12 mouse cellular contexts compared by ENCODE assay signal in the genomic region with DNA sequence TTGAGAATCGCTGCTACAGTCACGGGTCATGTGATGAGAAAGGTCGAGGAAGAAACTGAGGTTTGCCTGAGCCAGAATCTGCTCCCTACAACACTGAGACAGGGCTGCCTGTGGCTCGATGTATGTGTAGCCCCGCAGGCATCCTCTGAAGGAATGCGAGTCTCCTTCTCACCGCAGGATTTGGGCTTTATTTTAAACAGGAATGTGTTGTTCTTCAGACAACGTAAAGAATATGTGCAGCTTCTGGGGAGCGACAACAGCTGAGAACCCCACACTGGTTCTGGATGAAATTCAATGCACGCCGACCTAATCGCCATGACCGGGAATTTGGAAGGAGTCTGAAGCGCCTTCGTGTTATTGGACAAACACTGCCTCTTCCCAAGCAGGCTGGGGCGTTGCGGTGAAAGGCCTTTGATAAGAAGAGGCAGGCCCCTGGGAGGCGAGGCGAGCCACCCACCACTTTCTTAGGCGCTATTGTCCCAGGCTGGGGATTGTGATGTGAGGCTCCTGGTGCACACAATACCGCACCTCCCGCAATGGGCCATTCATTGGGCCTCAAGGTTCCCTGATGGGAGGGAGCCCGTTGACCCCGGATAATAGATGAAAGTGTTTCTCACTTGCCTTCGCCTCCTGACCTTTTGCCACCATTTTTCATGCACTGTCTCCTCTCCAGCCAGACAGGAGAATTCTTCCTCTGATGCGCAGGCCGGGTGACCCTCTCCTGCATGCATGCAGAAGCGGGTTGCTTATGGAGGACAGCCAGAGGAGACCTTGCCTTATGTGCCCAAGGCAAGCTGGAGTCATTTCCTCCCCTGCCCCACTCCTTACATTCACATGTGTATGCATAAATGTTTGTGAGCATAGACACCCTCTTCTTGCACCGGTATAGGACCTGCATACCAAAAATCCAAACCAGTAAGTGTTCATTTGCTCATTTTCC.
A peak's percentile ranks its signal among the peaks of the same experiment; 100 is the strongest.
DNase-seq lines count a peak whose midpoint lies in the region; ATAC-seq and TF ChIP-seq lines count a peak whose summit lies in the region.
"Had no signal": no experiment of that assay in that cellular context is flagged by ENCODE, and none has a peak within 500 bp of the region (broad histone marks: within the 10 kb centered on the region; RNA-seq: fewer than 3 reads in every experiment).

No protein-coding gene starts in this region.

- peak overlapping the region; percentile 56 for H3K4me2 ChIP-seq in heart, embryonic 13.5 days
- H3K4me2 ChIP-seq in hindbrain, embryonic 14.5 days (replicated peaks), result peak overlapping the region; percentile 29
- H3K4me2 ChIP-seq in midbrain, postnatal 0 days (ENCODE audit: low read depth, low read length, poor library complexity, severe bottlenecking), result peak overlapping the region; percentile 12

- no peak overlapping the region for H3K27ac ChIP-seq in heart, embryonic 13.5 days (replicated peaks)
- no peak overlapping the region for H3K27ac ChIP-seq in hindbrain, embryonic 14.5 days
- H3K27ac ChIP-seq in midbrain, postnatal 0 days (ENCODE audit: low read depth, low read length), result no peak overlapping the region

- peak overlapping the region; percentile 16; the same call in 1 of the 2 replicates for H3K4me3 ChIP-seq in heart, embryonic 13.5 days
- no peak overlapping the region for H3K4me3 ChIP-seq in hindbrain, embryonic 14.5 days (replicated peaks; ENCODE audit: low read length)
- no peak overlapping the region for H3K4me3 ChIP-seq in midbrain, postnatal 0 days (ENCODE audit: low read depth, low read length)
- H3K4me3 ChIP-seq: myocyte had no signal

- H3K9ac ChIP-seq in heart, embryonic 13.5 days, result no peak overlapping the region
- H3K9ac ChIP-seq in hindbrain, embryonic 14.5 days, result peak overlapping the region; percentile 44; the same call in 1 of the 2 replicates
- no peak overlapping the region for H3K9ac ChIP-seq in midbrain, postnatal 0 days (replicated peaks; ENCODE audit: low read length, poor library complexity, severe bottlenecking)

- intact Hi-C loops in heart, postnatal 25 days (cut with DNase I), result no loop called here

- 20% methylated on average over 29 of the region's 29 CpGs for WGBS in heart, embryonic 13.5 days
- 4% methylated on average over 29 of the region's 29 CpGs for WGBS in hindbrain, embryonic 14.5 days
- 14% methylated on average over 29 of the region's 29 CpGs for WGBS in midbrain, postnatal 0 days

- no peak for DNase-seq in heart, postnatal 25 days (ENCODE audit: low spot score)
- peak; percentile 83 for DNase-seq in embryo, embryonic 9.5 days (ENCODE audit: extremely low spot score)
- DNase-seq in hindbrain, embryonic 14.5 days (ENCODE audit: low spot score), result peak; percentile 51
- no peak for DNase-seq in midbrain, postnatal 0 days (ENCODE audit: low spot score)
- no peak for DNase-seq in gastrocnemius, adult 18-20 months (ENCODE audit: low spot score)
- DNase-seq in kidney, adult 9 months, result no peak
- DNase-seq: cerebellum, postnatal 36 days; heart, postnatal 4 days; left cerebral cortex, postnatal 4 days had no signal

- no peak for ATAC-seq in heart, embryonic 13.5 days (ENCODE audit: extremely low read depth, insufficient number of reproducible peaks, low FRiP score, low TSS enrichment)
- peak; percentile 70 for ATAC-seq in hindbrain, embryonic 14.5 days (ENCODE audit: low FRiP score)
- peak; percentile 59; the same call in 1 of the 2 replicates for ATAC-seq in midbrain, postnatal 0 days (ENCODE audit: low FRiP score)
- ATAC-seq in frontal cortex, adult (ENCODE audit: low TSS enrichment), result no peak

- no peaks in the 10 kb centered on the region for H3K36me3 ChIP-seq in heart, embryonic 13.5 days
- H3K36me3 ChIP-seq in hindbrain, embryonic 14.5 days (replicated peaks; ENCODE audit: control insufficient read depth, insufficient read depth), result no peaks in the 10 kb centered on the region
- H3K36me3 ChIP-seq in midbrain, postnatal 0 days (ENCODE audit: insufficient read depth, low read length), result no peaks in the 10 kb centered on the region

- peaks cover 15% of the 10 kb centered on the region for H3K4me1 ChIP-seq in heart, embryonic 13.5 days
- peaks cover 8% of the 10 kb centered on the region; the same call in 1 of the 2 replicates for H3K4me1 ChIP-seq in hindbrain, embryonic 14.5 days (replicated peaks; ENCODE audit: control insufficient read depth, insufficient read depth, low read length)
- H3K4me1 ChIP-seq in midbrain, postnatal 0 days (ENCODE audit: insufficient read depth, low read length), result no peaks in the 10 kb centered on the region

- peaks cover 16% of the 10 kb centered on the region for H3K27me3 ChIP-seq in heart, embryonic 13.5 days (replicated peaks)
- no peaks in the 10 kb centered on the region for H3K27me3 ChIP-seq in hindbrain, embryonic 14.5 days (ENCODE audit: control insufficient read depth, insufficient read depth, low read length)
- no peaks in the 10 kb centered on the region for H3K27me3 ChIP-seq in midbrain, postnatal 0 days (ENCODE audit: insufficient read depth, low read length)

- no peaks in the 10 kb centered on the region for H3K9me3 ChIP-seq in heart, embryonic 13.5 days
- no peaks in the 10 kb centered on the region for H3K9me3 ChIP-seq in hindbrain, embryonic 14.5 days (ENCODE audit: control insufficient read depth, low read length)
- H3K9me3 ChIP-seq in midbrain, postnatal 0 days (ENCODE audit: low read length), result no peaks in the 10 kb centered on the region

- no peak for TF ChIP-seq CTCF in midbrain, postnatal 0 days (IDR thresholded peaks at IDR 0.05)

Comparison
In these comparisons a context has a peak if more than half of its experiments do, and no peak if none do; other contexts are left out.
1. ATAC-seq: peak in hindbrain, embryonic 14.5 days (single experiment) and midbrain, postnatal 0 days (single experiment); none in heart, embryonic 13.5 days (single experiment) and frontal cortex, adult (single experiment).
2. DNase-seq: peak in embryo, embryonic 9.5 days (single experiment) and hindbrain, embryonic 14.5 days (single experiment); none in heart, postnatal 25 days (single experiment), midbrain, postnatal 0 days (single experiment), gastrocnemius, adult 18-20 months (single experiment) and kidney, adult 9 months (single experiment).
3. Peak in every context shown above with its lines, with median percentiles within 50 percentile points of each other: H3K4me2 ChIP-seq.